Mouse (Mus musculus) megakaryocyte-erythroid progenitor cell, adult 5-6 weeks (primary cell): ENCODE data around the gene Hemgn. TPM values are rescaled to one million over a fixed set of nuclear protein-coding genes. Genes with fewer than 3 reads are reported as not detected.
A peak's percentile ranks its signal among the peaks of the same experiment; 100 is the strongest.

ENCODE experiments used
- ATAC-seq: replicated peaks from 2 replicates; pipeline ENCODE4 v1.8.0; 2016; ENCODE audit warnings: mild to moderate bottlenecking, inconsistent platforms; ENCODE audit not compliant: severe bottlenecking, poor library complexity, low FRiP score, low TSS enrichment
- total RNA-seq, 2 experiments: library from RNA; stranded (forward) in 1 of 2; stranded (reverse) in 1 of 2; fragments of 200-1000, 215-1000 nt in 1 of 2; fragments of >200 nt in 1 of 2; fragmentation: Nextera tagmentation in 1 of 2; gene quantifications; 2 replicates each; pipeline ENCODE4 v1.2.3; 2014 to 2017

Gene Hemgn
- total RNA-seq, 2 experiments from 2014 or later, result 120 to 182 TPM

GRCm38 (mm10) chr4:46367487-46367959 lies 45.8 kb downstream of the Hemgn start:
- ATAC-seq, result 0 out of 2 replicates have a peak, but pooled peaks have one; percentile 20

DNA sequence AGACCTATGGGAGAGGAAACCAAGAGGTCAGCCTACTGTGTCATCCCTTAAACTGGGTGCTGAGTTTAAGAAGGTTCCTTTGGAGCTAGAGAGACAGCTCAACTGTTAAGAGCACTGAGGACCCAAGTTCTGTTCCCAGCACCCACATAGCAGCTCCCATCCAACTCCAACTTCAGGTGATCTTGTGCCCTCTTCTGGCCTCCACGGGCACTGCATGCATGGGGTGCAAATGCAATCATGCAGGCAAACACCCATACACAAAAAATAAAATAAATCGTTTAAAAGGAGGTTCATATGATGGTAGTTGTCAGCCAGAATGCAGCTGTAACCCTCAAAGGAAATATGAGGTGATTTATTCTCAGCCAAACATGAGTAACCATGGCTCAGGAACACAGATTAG lies 48.9 kb downstream of the Hemgn start:
- no peak for ATAC-seq

- ATAC-seq, result no peak
Measured at GRCm38 (mm10) chr4:46361258-46361657, 52.0 kb downstream of the Hemgn start.

DNA sequence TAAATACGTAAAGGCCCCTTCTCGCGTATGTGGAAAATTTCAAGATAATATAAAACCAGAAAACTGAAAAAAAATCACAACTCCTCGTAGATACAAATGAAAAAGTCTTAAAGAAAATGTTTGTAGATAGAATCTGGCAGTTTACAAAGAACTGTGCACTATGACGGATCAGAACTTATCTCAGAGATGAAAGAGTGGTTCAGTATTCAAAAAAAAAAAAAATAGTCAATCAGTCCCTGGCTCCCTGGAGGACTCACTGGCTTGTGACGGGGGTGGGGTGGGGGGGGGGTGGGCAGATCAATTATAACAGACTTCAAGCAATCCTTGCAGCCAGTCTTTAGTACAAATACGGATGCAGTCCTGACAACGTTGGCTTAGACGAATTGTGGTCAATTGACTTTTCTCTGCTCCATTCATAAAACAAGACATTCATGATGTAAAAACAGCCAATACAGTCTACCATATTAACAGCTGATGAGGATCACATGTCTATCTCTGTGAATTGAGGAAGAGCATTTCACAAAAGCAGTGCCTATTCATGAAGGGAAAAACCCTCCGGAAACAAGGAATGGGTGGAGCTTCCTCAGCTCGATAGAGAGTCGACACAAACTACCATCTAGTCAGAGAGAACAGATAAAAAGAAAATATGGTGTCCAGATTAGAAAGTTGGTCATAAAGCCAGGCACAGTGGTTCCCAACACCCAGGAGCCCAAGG lies 53.6 kb downstream of the Hemgn start:
- no peak for ATAC-seq

DNA sequence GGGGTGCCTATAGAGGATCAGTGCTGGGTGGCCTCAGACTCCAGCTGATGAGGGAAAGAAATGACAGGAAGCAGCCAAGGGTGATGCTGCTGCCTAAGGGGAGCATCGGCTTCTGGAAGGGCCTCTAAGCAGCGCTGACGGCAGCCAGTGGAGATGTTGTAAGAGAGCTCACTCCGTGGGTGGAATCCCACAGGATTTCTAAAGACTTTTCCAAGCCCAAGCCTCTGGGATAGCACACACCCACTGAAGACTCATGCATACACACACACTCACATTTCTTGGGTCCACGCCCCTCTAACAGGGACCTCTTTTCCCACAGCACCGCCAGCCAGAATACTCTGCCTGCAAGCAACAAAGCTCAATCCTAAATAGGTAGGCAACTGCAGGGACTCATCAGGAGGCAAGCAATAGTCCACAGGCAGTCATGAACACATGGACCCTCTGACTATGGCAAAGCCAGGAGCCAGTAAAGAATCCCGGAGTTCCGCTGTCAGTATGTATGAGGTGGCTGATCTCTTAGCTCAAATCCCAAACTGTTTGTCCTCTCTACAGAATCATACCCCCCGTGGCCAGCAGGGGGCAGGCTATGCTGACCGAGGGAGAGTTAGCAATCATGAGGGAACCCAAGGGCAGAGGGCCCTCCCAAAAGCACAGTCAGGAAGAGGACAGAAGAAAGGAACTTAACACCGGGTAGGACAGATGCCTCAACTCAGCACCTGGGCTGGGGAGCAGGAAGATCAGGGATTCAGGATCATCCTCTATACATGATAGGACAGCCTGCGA lies 56.8 kb downstream of the Hemgn start:
- ATAC-seq, result peak; percentile 76

GRCm38 (mm10) chr4:46353045-46353444 lies 60.3 kb downstream of the Hemgn start:
- ATAC-seq, result no peak

DNA sequence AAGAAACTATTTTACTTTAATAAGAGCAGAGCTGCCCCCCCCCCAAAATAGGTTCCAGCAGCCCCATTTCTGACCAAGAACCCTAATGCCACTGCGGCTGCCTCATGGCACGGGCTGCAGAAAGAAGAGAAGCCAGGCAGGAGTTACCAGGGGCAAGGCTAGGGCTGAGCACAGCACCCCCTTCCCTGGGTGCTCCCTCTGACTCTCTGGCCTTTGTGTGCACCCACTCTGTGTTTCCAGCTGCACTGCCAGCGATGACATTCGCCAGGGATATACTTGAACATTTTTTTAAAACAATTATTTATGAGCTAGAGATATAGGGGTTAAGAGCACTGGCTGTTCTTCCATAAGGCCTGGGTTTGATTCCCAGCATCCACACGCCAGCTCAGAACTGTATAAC lies 63.8 kb downstream of the Hemgn start:
- no peak for ATAC-seq

DNA sequence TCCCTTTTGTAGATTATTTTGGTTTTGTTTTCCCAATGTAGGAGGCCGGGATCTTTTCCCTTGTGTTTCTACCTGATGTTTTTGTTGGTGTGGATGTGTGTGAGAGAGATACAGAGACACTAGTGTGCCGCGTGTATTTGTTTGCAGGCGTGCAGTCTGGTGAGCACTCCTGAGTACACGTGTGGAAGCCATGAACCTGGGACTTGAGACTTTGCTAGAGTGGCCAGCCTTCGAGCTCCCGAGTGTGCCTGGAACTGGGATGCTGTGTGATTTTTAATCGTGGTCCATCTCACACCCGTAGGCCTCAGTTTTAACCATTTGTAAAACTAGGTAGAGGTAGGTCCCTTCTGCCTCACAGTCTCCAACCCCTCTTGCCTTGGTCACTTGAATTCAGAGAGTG lies 64.4 kb downstream of the Hemgn start:
- ATAC-seq, result no peak

DNA sequence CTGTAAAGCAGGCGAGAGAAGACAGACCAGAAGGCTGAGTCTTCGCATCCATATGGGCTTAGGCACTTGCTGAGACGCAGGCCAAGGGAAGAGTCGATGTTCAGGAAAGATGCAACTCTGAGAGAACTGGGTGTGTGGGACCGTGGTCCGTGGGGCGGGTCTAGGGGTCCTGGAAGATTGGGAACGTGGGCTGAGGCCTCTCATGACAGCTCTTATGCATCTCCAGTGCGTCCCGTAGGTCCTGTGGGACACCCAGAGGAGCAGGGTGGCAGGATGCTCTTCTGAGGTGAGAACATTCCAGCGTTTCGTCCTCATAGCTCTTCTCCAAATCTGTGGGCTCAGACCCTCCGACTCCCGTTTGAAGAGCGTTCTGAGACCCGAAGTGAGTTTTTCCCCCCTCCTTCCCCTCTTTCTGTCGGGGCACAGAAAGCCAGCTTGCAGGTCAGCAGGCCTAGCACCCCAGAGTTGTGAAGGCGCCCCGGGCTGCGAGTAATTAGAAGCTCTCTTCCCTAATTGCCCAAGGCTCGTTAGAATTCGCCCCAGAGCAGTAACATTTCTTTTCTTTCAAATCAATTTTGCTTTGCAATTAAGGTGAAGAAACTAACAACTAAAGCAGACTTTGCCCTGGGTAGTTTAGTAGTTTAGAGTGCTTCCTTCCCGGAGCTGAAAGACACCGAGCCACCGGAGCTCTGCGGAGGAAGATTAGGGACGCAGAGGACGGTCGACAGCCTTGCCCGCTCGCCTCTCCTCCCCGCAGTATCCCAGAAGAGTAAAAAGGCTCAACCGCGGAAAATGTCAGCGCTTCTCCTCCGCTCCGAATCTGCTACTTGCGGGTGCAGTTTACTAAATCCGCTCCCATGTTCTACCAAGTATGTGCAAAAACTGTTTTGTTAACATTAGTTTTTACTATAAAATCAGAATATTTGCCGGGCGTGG lies 65.5 kb downstream of the Hemgn start:
- ATAC-seq, result no peak

GRCm38 (mm10) chr4:46347141-46347540 lies 66.2 kb downstream of the Hemgn start:
- ATAC-seq, result no peak

DNA sequence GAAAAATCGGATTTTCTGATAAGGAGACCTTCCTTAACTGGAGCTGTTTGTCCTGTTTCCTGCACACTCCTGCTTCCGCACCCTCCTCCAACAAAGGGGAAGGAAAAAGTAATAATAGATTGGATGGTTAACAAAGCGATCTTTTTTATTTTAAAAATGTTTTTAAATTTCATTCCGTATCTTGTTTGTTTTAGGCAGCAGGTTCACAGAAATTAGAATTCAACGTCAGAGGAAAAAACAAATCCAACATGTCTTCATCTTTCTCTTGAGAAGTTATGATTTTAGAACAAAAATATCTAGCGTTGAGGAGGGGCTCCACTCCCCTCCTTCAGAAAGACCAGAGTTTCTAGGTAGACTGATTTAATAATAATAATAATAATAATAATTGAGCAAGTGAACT lies 67.1 kb downstream of the Hemgn start:
- ATAC-seq, result no peak

- ATAC-seq, result no peak
Measured at GRCm38 (mm10) chr4:46345773-46346100, 67.6 kb downstream of the Hemgn start.

DNA sequence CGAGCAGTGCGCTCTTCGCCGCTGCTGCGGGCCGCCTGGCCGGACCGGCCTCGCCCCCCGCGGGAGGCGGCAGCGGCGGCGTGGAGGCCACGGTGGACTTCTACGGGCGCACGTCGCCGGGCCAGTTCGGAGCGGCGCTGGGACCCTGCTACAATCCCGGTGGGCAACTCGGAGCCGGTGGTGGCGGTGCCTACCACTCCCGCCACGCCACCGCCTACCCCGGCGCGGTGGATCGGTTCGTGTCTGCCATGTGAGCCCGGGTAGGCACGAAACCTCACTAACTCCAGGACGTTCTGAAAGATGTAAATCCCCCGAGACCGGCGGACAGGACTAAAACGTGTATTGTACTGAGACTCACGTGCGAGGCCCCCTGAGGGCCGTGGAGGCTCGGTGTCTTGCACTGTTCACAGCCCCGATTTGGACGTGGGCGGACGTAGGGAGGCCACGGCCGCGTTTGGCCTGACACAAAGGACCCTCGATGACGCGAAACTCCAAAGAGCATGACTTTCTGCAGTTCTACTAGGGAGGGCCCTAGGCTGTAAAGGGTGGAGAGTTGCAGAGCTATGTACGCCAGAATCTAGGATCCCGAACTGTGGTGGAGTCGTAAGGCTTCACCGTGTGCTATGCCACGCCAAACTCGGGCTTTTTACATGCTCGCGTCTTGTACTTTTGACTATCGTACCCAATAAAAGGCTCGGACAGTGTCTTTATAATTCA lies 68.1 kb downstream of the Hemgn start:
- no peak for ATAC-seq

DNA sequence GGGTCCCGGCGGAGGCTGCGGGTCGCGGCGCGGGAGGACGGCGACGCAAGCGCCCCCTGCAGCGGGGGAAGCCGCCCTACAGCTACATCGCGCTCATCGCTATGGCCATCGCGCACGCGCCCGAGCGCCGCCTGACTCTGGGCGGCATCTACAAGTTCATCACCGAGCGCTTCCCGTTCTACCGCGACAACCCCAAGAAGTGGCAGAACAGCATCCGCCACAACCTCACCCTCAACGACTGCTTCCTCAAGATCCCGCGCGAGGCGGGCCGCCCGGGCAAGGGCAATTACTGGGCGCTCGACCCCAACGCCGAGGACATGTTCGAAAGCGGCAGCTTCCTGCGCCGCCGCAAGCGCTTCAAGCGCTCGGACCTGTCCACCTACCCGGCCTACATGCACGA lies 69.0 kb downstream of the Hemgn start:
- 0 out of 2 replicates have a peak, but pooled peaks have one; percentile 40 for ATAC-seq

Other genes with a start within 250 kb of the Hemgn start
- 11.1 and 26.6 TPM in 2 replicates for gene Xpa, start 217.2 kb downstream of the Hemgn start, total RNA-seq (2014; fragmentation: Nextera tagmentation)
- 32.6 and 60.5 TPM in 2 replicates for gene Xpa, start 217.2 kb downstream of the Hemgn start, total RNA-seq (2017)
- gene Foxe1, start 69.9 kb downstream of the Hemgn start, total RNA-seq (2014; fragmentation: Nextera tagmentation), result not detected in 2 replicates
- gene Foxe1, start 69.9 kb downstream of the Hemgn start, total RNA-seq (2017), result 0.23 TPM in 1 of 2 replicates, not detected in the other
- 5.6 and 10.7 TPM in 2 replicates for gene Trmo, start 24.1 kb downstream of the Hemgn start, total RNA-seq (2014; fragmentation: Nextera tagmentation)
- gene Trmo, start 24.1 kb downstream of the Hemgn start, total RNA-seq (2017), result 8.9 and 11.4 TPM in 2 replicates
- gene Anp32b, start 37.4 kb upstream of the Hemgn start, total RNA-seq (2014; fragmentation: Nextera tagmentation), result 736 and 1,006 TPM in 2 replicates
- gene Anp32b, start 37.4 kb upstream of the Hemgn start, total RNA-seq (2017), result 180 and 265 TPM in 2 replicates
- 58.0 and 77.3 TPM in 2 replicates for gene Nans, start 75.7 kb upstream of the Hemgn start, total RNA-seq (2014; fragmentation: Nextera tagmentation)
- 57.8 and 68.7 TPM in 2 replicates for gene Nans, start 75.7 kb upstream of the Hemgn start, total RNA-seq (2017)
- 8.5 and 13.1 TPM in 2 replicates for gene Trim14, start 122.6 kb upstream of the Hemgn start, total RNA-seq (2014; fragmentation: Nextera tagmentation)
- gene Trim14, start 122.6 kb upstream of the Hemgn start, total RNA-seq (2017), result 7.3 and 8.1 TPM in 2 replicates
- gene Coro2a, start 188.7 kb upstream of the Hemgn start, total RNA-seq (2014; fragmentation: Nextera tagmentation), result 9.8 and 18.9 TPM in 2 replicates
- 1.6 and 7.3 TPM in 2 replicates for gene Coro2a, start 188.7 kb upstream of the Hemgn start, total RNA-seq (2017)
- gene Tbc1d2, start 236.7 kb upstream of the Hemgn start, total RNA-seq (2014; fragmentation: Nextera tagmentation), result 0.26 and 0.64 TPM in 2 replicates
- 0.80 and 0.88 TPM in 2 replicates for gene Tbc1d2, start 236.7 kb upstream of the Hemgn start, total RNA-seq (2017)